Mouse (Mus musculus): ENCODE results near the gene Rasa3. TPM values are rescaled to one million over a fixed set of nuclear protein-coding genes. Genes with fewer than 3 reads are reported as not detected.

Rasa3 gene
- polyA plus RNA-seq, 1 experiment = 10.8 TPM

- H3K36me3 ChIP-seq (ENCODE audit: control insufficient read depth, insufficient read depth, low read length) = no peaks in the 10 kb centered on the region
- TF ChIP-seq CTCF (conservative IDR thresholded peaks at IDR 0.05; ENCODE audit: insufficient read depth, insufficient read length, low read depth, low read length) (no peak), POLR2A (IDR thresholded peaks at IDR 0.05; ENCODE audit: low read depth, low read length) (no peak)
- H3K4me1 ChIP-seq (ENCODE audit: control insufficient read depth, insufficient read depth, low read length) = peaks cover 5% of the 10 kb centered on the region; the same call in 1 of the 2 replicates
- no peak overlapping the region for H3K4me3 ChIP-seq (ENCODE audit: insufficient read depth, low read depth, low read length)
- WGBS = 77% methylated on average over 4 of the region's 4 CpGs
- no peaks in the 10 kb centered on the region for H3K27me3 ChIP-seq (replicated peaks; ENCODE audit: control insufficient read depth, insufficient read depth, low read length)
- DNase-seq = peak; percentile 9
- H3K27ac ChIP-seq (ENCODE audit: insufficient read depth, low read depth, low read length) = no peak overlapping the region
These were observed 131.0 kb downstream of the Rasa3 start for GRCm38 (mm10) chr8:13546421-13546820.

GRCm38 (mm10) chr8:13541526-13541925, 135.9 kb downstream of the Rasa3 start:
- H3K4me1 ChIP-seq (ENCODE audit: control insufficient read depth, insufficient read depth, low read length) = peaks cover 14% of the 10 kb centered on the region
- no peak for DNase-seq
- H3K27me3 ChIP-seq (replicated peaks; ENCODE audit: control insufficient read depth, insufficient read depth, low read length) = no peaks in the 10 kb centered on the region
- WGBS = 80% methylated on average over 5 of the region's 5 CpGs
- H3K36me3 ChIP-seq (ENCODE audit: control insufficient read depth, insufficient read depth, low read length) = no peaks in the 10 kb centered on the region
- no peak overlapping the region for H3K27ac ChIP-seq (ENCODE audit: insufficient read depth, low read depth, low read length)
- TF ChIP-seq POLR2A (IDR thresholded peaks at IDR 0.05; ENCODE audit: low read depth, low read length) (no peak), CTCF (conservative IDR thresholded peaks at IDR 0.05; ENCODE audit: insufficient read depth, insufficient read length, low read depth, low read length) (no peak)
- H3K4me3 ChIP-seq (ENCODE audit: insufficient read depth, low read depth, low read length) = no peak overlapping the region

DNA sequence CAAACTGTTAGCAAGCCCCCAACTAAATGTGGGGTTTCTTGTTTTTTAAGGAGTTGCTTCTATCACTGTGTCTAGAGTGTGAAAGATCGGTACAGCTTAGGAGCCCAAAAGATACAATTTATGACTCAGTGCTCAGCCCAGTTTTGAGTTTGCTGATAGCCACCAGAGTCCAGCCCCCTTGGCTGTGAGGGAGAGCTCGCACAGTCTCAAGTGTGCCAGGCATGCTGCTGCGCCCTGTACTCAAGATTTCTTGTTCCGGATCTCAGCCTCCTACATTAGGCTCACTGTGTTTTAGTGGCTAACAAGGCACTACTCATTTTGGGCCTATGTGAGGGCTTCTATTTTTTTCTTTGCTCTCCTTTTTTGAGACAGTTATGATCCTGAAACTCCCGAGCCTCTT, 137.3 kb downstream of the Rasa3 start:
- no peak for DNase-seq
- no peak overlapping the region for H3K4me3 ChIP-seq (ENCODE audit: insufficient read depth, low read depth, low read length)
- no peak for TF ChIP-seq POLR2A (IDR thresholded peaks at IDR 0.05; ENCODE audit: low read depth, low read length)
- TF ChIP-seq CTCF (conservative IDR thresholded peaks at IDR 0.05; ENCODE audit: insufficient read depth, insufficient read length, low read depth, low read length) = no peak
- peaks cover 14% of the 10 kb centered on the region for H3K4me1 ChIP-seq (ENCODE audit: control insufficient read depth, insufficient read depth, low read length)
- WGBS = 91% methylated on average over 5 of the region's 5 CpGs
- no peaks in the 10 kb centered on the region for H3K27me3 ChIP-seq (replicated peaks; ENCODE audit: control insufficient read depth, insufficient read depth, low read length)
- no peaks in the 10 kb centered on the region for H3K36me3 ChIP-seq (ENCODE audit: control insufficient read depth, insufficient read depth, low read length)
- H3K27ac ChIP-seq (ENCODE audit: insufficient read depth, low read depth, low read length) = no peak overlapping the region

GRCm38 (mm10) chr8:13538821-13539220, 138.6 kb downstream of the Rasa3 start:
- 31% methylated on average over 6 of the region's 6 CpGs for WGBS
- peak; percentile 83 for DNase-seq
- TF ChIP-seq CTCF (conservative IDR thresholded peaks at IDR 0.05; ENCODE audit: insufficient read depth, insufficient read length, low read depth, low read length) (peak; percentile 41), POLR2A (IDR thresholded peaks at IDR 0.05; ENCODE audit: low read depth, low read length) (no peak)

DNA sequence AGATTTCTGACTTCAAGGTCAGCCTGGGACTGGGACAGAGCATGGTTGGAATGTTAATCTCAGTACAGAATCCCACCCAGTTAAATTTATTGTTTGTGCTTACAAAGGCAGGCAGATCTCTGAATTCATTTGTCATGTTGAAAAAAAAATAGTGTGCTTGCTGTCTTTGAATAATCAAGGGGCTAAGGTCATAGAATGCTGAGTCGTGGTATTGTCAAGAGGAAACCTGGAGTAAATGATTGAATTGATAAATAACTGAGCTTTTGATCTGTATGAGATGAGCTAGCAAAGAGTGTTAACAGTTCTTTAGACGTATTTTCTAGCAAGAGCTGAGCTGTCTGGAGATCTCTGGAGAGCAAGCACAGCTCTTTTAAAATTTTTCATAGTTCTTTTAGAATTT, 140.3 kb downstream of the Rasa3 start:
- Histone ChIP-seq H3K4me3 (ENCODE audit: insufficient read depth, low read depth, low read length) (no peak overlapping the region), H3K27ac (ENCODE audit: insufficient read depth, low read depth, low read length) (no peak overlapping the region), H3K27me3 (replicated peaks; ENCODE audit: control insufficient read depth, insufficient read depth, low read length) (no peaks in the 10 kb centered on the region), H3K36me3 (ENCODE audit: control insufficient read depth, insufficient read depth, low read length) (no peaks in the 10 kb centered on the region), H3K4me1 (ENCODE audit: control insufficient read depth, insufficient read depth, low read length) (peaks cover 14% of the 10 kb centered on the region)
- TF ChIP-seq POLR2A (IDR thresholded peaks at IDR 0.05; ENCODE audit: low read depth, low read length) = no peak
- TF ChIP-seq CTCF (conservative IDR thresholded peaks at IDR 0.05; ENCODE audit: insufficient read depth, insufficient read length, low read depth, low read length) = no peak
- DNase-seq = peak; percentile 51
- 41% methylated on average over 2 of the region's 2 CpGs for WGBS

More at GRCm38 (mm10) chr8:13538821-13539220, 138.6 kb downstream of the Rasa3 start:
- no peaks in the 10 kb centered on the region for H3K36me3 ChIP-seq (ENCODE audit: control insufficient read depth, insufficient read depth, low read length)
- H3K4me3 ChIP-seq (ENCODE audit: insufficient read depth, low read depth, low read length) = no peak overlapping the region
- H3K27ac ChIP-seq (ENCODE audit: insufficient read depth, low read depth, low read length) = peak overlapping the region; percentile 46
- no peaks in the 10 kb centered on the region for H3K27me3 ChIP-seq (replicated peaks; ENCODE audit: control insufficient read depth, insufficient read depth, low read length)
- peaks cover 14% of the 10 kb centered on the region for H3K4me1 ChIP-seq (ENCODE audit: control insufficient read depth, insufficient read depth, low read length)

- no peak for DNase-seq
- Histone ChIP-seq H3K27me3 (replicated peaks; ENCODE audit: control insufficient read depth, insufficient read depth, low read length) (no peaks in the 10 kb centered on the region), H3K27ac (ENCODE audit: insufficient read depth, low read depth, low read length) (no peak overlapping the region), H3K4me1 (ENCODE audit: control insufficient read depth, insufficient read depth, low read length) (peaks cover 28% of the 10 kb centered on the region), H3K36me3 (ENCODE audit: control insufficient read depth, insufficient read depth, low read length) (no peaks in the 10 kb centered on the region), H3K4me3 (ENCODE audit: insufficient read depth, low read depth, low read length) (no peak overlapping the region)
- WGBS = 58% methylated on average over 8 of the region's 8 CpGs
- TF ChIP-seq POLR2A (IDR thresholded peaks at IDR 0.05; ENCODE audit: low read depth, low read length) (no peak), CTCF (conservative IDR thresholded peaks at IDR 0.05; ENCODE audit: insufficient read depth, insufficient read length, low read depth, low read length) (no peak)
These were observed 144.3 kb downstream of the Rasa3 start for GRCm38 (mm10) chr8:13533123-13533522.

GRCm38 (mm10) chr8:13531602-13532171, 145.7 kb downstream of the Rasa3 start:
- 51% methylated on average over 9 of the region's 9 CpGs for WGBS
- Histone ChIP-seq H3K27ac (ENCODE audit: insufficient read depth, low read depth, low read length) (peak overlapping the region; percentile 46), H3K27me3 (replicated peaks; ENCODE audit: control insufficient read depth, insufficient read depth, low read length) (no peaks in the 10 kb centered on the region), H3K4me3 (ENCODE audit: insufficient read depth, low read depth, low read length) (no peak overlapping the region), H3K4me1 (ENCODE audit: control insufficient read depth, insufficient read depth, low read length) (peaks cover 24% of the 10 kb centered on the region), H3K36me3 (ENCODE audit: control insufficient read depth, insufficient read depth, low read length) (no peaks in the 10 kb centered on the region)
- DNase-seq = peak; percentile 37
- TF ChIP-seq POLR2A (IDR thresholded peaks at IDR 0.05; ENCODE audit: low read depth, low read length) (no peak), CTCF (conservative IDR thresholded peaks at IDR 0.05; ENCODE audit: insufficient read depth, insufficient read length, low read depth, low read length) (no peak)

All from kidney, adult 2 months (tissue).